ENCODE assay signal across 9 mouse cellular contexts in the genomic region with DNA sequence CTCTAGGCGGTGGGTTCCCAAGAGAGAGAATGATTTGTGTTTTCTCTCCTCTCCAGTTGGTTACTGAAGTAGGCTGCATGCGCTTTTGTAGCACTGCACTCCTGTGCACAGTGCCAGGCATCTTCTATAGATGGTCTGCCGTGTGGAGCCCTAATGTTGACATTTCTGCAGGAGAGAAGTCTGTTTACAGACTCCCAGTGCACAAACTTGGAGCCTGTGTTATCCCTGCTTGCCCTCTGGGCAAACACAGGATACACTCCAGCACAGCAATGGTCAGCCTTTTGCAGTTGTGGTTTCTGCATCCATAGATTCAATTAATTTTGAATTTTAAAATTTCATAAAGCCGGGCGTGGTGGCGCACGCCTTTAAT. TPM values are rescaled to one million over a fixed set of nuclear protein-coding genes. Genes with fewer than 3 reads are reported as not detected.
DNase-seq lines count a peak whose midpoint lies in the region; ATAC-seq and TF ChIP-seq lines count a peak whose summit lies in the region.
"Had no signal": no experiment of that assay in that cellular context is flagged by ENCODE, and none has a peak within 500 bp of the region (broad histone marks: within the 10 kb centered on the region; RNA-seq: fewer than 3 reads in every experiment).

No protein-coding gene starts in this region.

- H3K27me3 ChIP-seq in liver, embryonic 12.5 days (replicated peaks) = no peaks in the 10 kb centered on the region
- no peaks in the 10 kb centered on the region for H3K27me3 ChIP-seq in stomach, postnatal 0 days (ENCODE audit: control insufficient read depth, insufficient read depth, low read length)

- peak; percentile 15; the same call in 1 of the 2 replicates for ATAC-seq in frontal cortex, adult (ENCODE audit: low TSS enrichment)
- 0 out of 2 replicates have a peak, but pooled peaks have one; percentile 19 for ATAC-seq in liver, embryonic 12.5 days
- ATAC-seq in stomach, postnatal 0 days (ENCODE audit: low FRiP score, low TSS enrichment) = 0 out of 2 replicates have a peak, but pooled peaks have one; percentile 25

- WGBS in liver, embryonic 12.5 days (ENCODE audit: insufficient replicate concordance) = 70% methylated on average over 7 of the region's 7 CpGs
- WGBS in stomach, postnatal 0 days = 54% methylated on average over 7 of the region's 7 CpGs

- peak overlapping the region; percentile 54; the same call in 1 of the 2 replicates for H3K9ac ChIP-seq in liver, embryonic 12.5 days
- no peak overlapping the region for H3K9ac ChIP-seq in stomach, postnatal 0 days (ENCODE audit: low read length)

- DNase-seq in frontal cortex, adult 2 months (ENCODE audit: extremely low spot score in 1 of 2, low spot score in 1 of 2) = no peak
- DNase-seq in lung, postnatal 36 days = peak; percentile 18
- DNase-seq in lung, postnatal 4 days = no peak
- no peak for DNase-seq in stomach, postnatal 0 days (ENCODE audit: low spot score)
- no peak for DNase-seq in ovary, postnatal 36 days (ENCODE audit: low spot score)
- DNase-seq in frontal cortex, postnatal 14 days (ENCODE audit: low spot score in 2 of 2) = no peak

- no peaks in the 10 kb centered on the region for H3K36me3 ChIP-seq in liver, embryonic 12.5 days
- H3K36me3 ChIP-seq in stomach, postnatal 0 days (ENCODE audit: control insufficient read depth, insufficient read depth, low read length) = no peaks in the 10 kb centered on the region

- H3K4me1 ChIP-seq in liver, embryonic 12.5 days = peaks cover 73% of the 10 kb centered on the region
- H3K4me1 ChIP-seq in stomach, postnatal 0 days (replicated peaks; ENCODE audit: control insufficient read depth, insufficient read depth) = peaks cover 21% of the 10 kb centered on the region

- H3K4me3 ChIP-seq in liver, embryonic 12.5 days = no peak overlapping the region
- H3K4me3 ChIP-seq in stomach, postnatal 0 days (ENCODE audit: low read depth, low read length) = no peak overlapping the region
- H3K4me3 ChIP-seq: myocyte had no signal

- no peak for TF ChIP-seq CTCF in stomach, postnatal 0 days (IDR thresholded peaks at IDR 0.05; ENCODE audit: low read depth)

- peak overlapping the region; percentile 71 for H3K4me2 ChIP-seq in liver, embryonic 12.5 days
- peak overlapping the region; percentile 29; the same call in 1 of the 2 replicates for H3K4me2 ChIP-seq in stomach, postnatal 0 days (replicated peaks; ENCODE audit: low read depth)

- no peak for TF ChIP-seq EP300 in stomach, postnatal 0 days (optimal IDR thresholded peaks at IDR 0.05)

- no peaks in the 10 kb centered on the region for H3K9me3 ChIP-seq in liver, embryonic 12.5 days (replicated peaks)
- H3K9me3 ChIP-seq in stomach, postnatal 0 days (ENCODE audit: control insufficient read depth, low read length) = no peaks in the 10 kb centered on the region

- H3K27ac ChIP-seq in liver, embryonic 12.5 days = peak overlapping the region; percentile 82
- H3K27ac ChIP-seq in stomach, postnatal 0 days (replicated peaks) = peak overlapping the region; percentile 70

RNA-seq across cellular contexts. Expression of gene Sort1, which starts 13.2 kb away (rescaled TPM):
- polyA plus RNA-seq in frontal cortex, adult 2 months (2012; rRNA removed) = 157 and 166 TPM in 2 replicates
- 6.5 and 6.9 TPM in 2 replicates for polyA plus RNA-seq in liver, embryonic 12.5 days (2016; fragmentation: Nextera tagmentation; extraction: Ambion mirVana)
- polyA plus RNA-seq in stomach, postnatal 0 days (2015; fragmentation: Nextera tagmentation; extraction: Ambion mirVana) = 7.6 and 9.2 TPM in 2 replicates

RNA-seq across cellular contexts. Expression of gene Psma5, which starts 40.3 kb away (rescaled TPM):
- polyA plus RNA-seq in frontal cortex, adult 2 months (2012; rRNA removed) = 98.0 and 117 TPM in 2 replicates
- 213 and 222 TPM in 2 replicates for polyA plus RNA-seq in liver, embryonic 12.5 days (2016; fragmentation: Nextera tagmentation; extraction: Ambion mirVana)
- 159 and 166 TPM in 2 replicates for polyA plus RNA-seq in stomach, postnatal 0 days (2015; fragmentation: Nextera tagmentation; extraction: Ambion mirVana)

Comparison
In these comparisons a context has a peak if more than half of its experiments do, and no peak if none do; other contexts are left out.
1. RNA of gene Sort1, which starts 13.2 kb away (polyA plus RNA-seq): 157 to 166 TPM in frontal cortex, adult 2 months; 7.6 to 9.2 TPM in stomach, postnatal 0 days and 6.5 to 6.9 TPM in liver, embryonic 12.5 days; every median in the first group is over 10 times any median in the second.
2. Peak in every context shown above with its lines, with median percentiles within 50 percentile points of each other: ATAC-seq.